Mouse (Mus musculus) heart, embryonic 15.5 days (tissue): ENCODE measurements around the gene Pitpnm3. TPM values are rescaled to one million over a fixed set of nuclear protein-coding genes. Genes with fewer than 3 reads are reported as not detected.

ENCODE experiments used
- ATAC-seq: fragments of 200-750 bp; cut with Nextera tagmentation; replicated peaks from 2 replicates; pipeline ENCODE4 v1.8.0; 2017; ENCODE audit warnings: low read depth, moderate TSS enrichment; ENCODE audit not compliant: insufficient number of reproducible peaks, insufficient read depth, low FRiP score
- H3K27ac ChIP-seq: fragments of 300-500 bp; sonication (generic); 2 replicates; pipeline ENCODE4 v1.5.1; 2015; ENCODE audit warnings: mild to moderate bottlenecking, inconsistent platforms
- H3K27me3 ChIP-seq: fragments of 300-500 bp; sonication (generic); 2 replicates; pipeline ENCODE4 v1.6.1; 2015; ENCODE audit warnings: inconsistent platforms
- H3K36me3 ChIP-seq: fragments of 300-500 bp; sonication (generic); 2 replicates; pipeline ENCODE4 v1.6.1; 2015; ENCODE audit warnings: mild to moderate bottlenecking, inconsistent platforms
- H3K4me1 ChIP-seq: fragments of 300-500 bp; sonication (generic); replicated peaks from 2 replicates; pipeline ENCODE4 v1.6.1; 2015; ENCODE audit warnings: inconsistent platforms
- H3K4me2 ChIP-seq: fragments of 300-500 bp; sonication (generic); 2 replicates; pipeline ENCODE4 v1.6.1; 2015; ENCODE audit warnings: inconsistent platforms, mild to moderate bottlenecking, moderate library complexity
- H3K4me3 ChIP-seq: fragments of 300-500 bp; sonication (generic); 2 replicates; pipeline ENCODE4 v1.5.1; 2015; ENCODE audit warnings: mild to moderate bottlenecking, inconsistent platforms
- H3K9ac ChIP-seq: fragments of 300-500 bp; sonication (generic); 2 replicates; pipeline ENCODE4 v1.6.1; 2015; ENCODE audit warnings: mild to moderate bottlenecking, inconsistent platforms
- H3K9me3 ChIP-seq: fragments of 300-500 bp; sonication (generic); replicated peaks from 2 replicates; pipeline ENCODE4 v1.6.1; 2016; ENCODE audit warnings: inconsistent platforms
- WGBS: fragments of 180-500 bp; shearing (Covaris S2); methylation state at CpG from one replicate; pipeline ENCODE4 v1.1.7; 2015; ENCODE audit warnings: mixed read lengths; 5-methylcytosine and 5-hydroxymethylcytosine counted together
- polyA plus RNA-seq: library from polyadenylated mRNA; unstranded; fragments of >200 nt; fragmentation: Nextera tagmentation; extraction: Ambion mirVana; gene quantifications from 2 replicates; pipeline ENCODE4 v1.2.1, GENCODE M21; 2015

Pitpnm3 gene
- polyA plus RNA-seq, 1 experiment from 2014 or later: 0.21 TPM

GRCm38 (mm10) chr11:72032091-72032490 lies 103.5 kb downstream of the Pitpnm3 start:
- H3K9me3 ChIP-seq: no peaks in the 10 kb centered on the region
- 0 out of 2 replicates have a peak, but pooled peaks cover 7% of the 10 kb centered on the region for H3K4me1 ChIP-seq
- H3K4me2 ChIP-seq: no peak overlapping the region
- 73% methylated on average over 4 of the region's 4 CpGs for WGBS
- no peak for ATAC-seq
- H3K9ac ChIP-seq: no peak overlapping the region
- no peak overlapping the region for H3K27ac ChIP-seq
- H3K4me3 ChIP-seq: no peak overlapping the region
- H3K27me3 ChIP-seq: peaks cover 31% of the 10 kb centered on the region
- no peaks in the 10 kb centered on the region for H3K36me3 ChIP-seq

- Histone ChIP-seq H3K27ac (no peak overlapping the region), H3K4me2 (no peak overlapping the region), H3K27me3 (peaks cover 31% of the 10 kb centered on the region), H3K4me1 (0 out of 2 replicates have a peak, but pooled peaks cover 7% of the 10 kb centered on the region), H3K9ac (no peak overlapping the region), H3K36me3 (no peaks in the 10 kb centered on the region), H3K9me3 (no peaks in the 10 kb centered on the region), H3K4me3 (no peak overlapping the region)
- WGBS: 58% methylated on average over 7 of the region's 7 CpGs
- ATAC-seq: 0 out of 2 replicates have a peak, but pooled peaks have one; percentile 33
These were observed 104.2 kb downstream of the Pitpnm3 start for GRCm38 (mm10) chr11:72031353-72031752.

DNA sequence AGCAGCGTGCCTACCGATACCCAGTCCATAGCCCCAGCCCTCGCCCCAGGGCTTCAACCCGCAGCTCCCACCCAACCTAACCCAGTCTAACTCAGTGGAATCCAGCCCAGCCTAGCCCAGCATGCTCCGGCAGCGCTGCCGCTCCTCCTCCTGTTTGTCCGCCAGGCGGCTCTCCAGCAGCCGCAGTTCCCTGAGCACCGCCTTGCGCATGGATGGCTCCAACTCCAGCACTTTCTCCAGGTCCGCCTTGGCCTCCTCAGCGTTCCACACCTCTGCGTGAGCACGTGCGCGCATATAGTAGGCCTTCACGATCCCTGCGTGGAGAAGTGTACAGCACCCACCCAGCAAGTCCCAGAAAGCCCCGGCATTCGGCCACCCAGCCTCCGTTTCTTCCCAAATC lies 106.4 kb downstream of the Pitpnm3 start:
- Histone ChIP-seq H3K4me1 (0 out of 2 replicates have a peak, but pooled peaks cover 3% of the 10 kb centered on the region), H3K27ac (no peak overlapping the region), H3K9me3 (no peaks in the 10 kb centered on the region), H3K4me2 (peak overlapping the region; percentile 38; the same call in 1 of the 2 replicates), H3K4me3 (no peak overlapping the region), H3K9ac (no peak overlapping the region), H3K36me3 (no peaks in the 10 kb centered on the region), H3K27me3 (peaks cover 35% of the 10 kb centered on the region)
- 0 out of 2 replicates have a peak, but pooled peaks have one; percentile 2 for ATAC-seq
- 19% methylated on average over 23 of the region's 23 CpGs for WGBS

- Histone ChIP-seq H3K4me1 (peaks cover 9% of the 10 kb centered on the region), H3K27me3 (peaks cover 35% of the 10 kb centered on the region), H3K4me2 (no peak overlapping the region), H3K9me3 (no peaks in the 10 kb centered on the region), H3K9ac (no peak overlapping the region), H3K4me3 (no peak overlapping the region), H3K36me3 (no peaks in the 10 kb centered on the region), H3K27ac (no peak overlapping the region)
- ATAC-seq: no peak
- WGBS: 84% methylated on average over 9 of the region's 9 CpGs
These were observed 107.7 kb downstream of the Pitpnm3 start for GRCm38 (mm10) chr11:72027836-72028235.

GRCm38 (mm10) chr11:72026516-72026915 lies 109.1 kb downstream of the Pitpnm3 start:
- ATAC-seq: no peak
- Histone ChIP-seq H3K4me3 (no peak overlapping the region), H3K4me2 (no peak overlapping the region), H3K36me3 (no peaks in the 10 kb centered on the region), H3K9ac (no peak overlapping the region), H3K27ac (no peak overlapping the region), H3K9me3 (no peaks in the 10 kb centered on the region), H3K4me1 (peaks cover 11% of the 10 kb centered on the region), H3K27me3 (peaks cover 35% of the 10 kb centered on the region)
- 83% methylated on average over 9 of the region's 9 CpGs for WGBS

DNA sequence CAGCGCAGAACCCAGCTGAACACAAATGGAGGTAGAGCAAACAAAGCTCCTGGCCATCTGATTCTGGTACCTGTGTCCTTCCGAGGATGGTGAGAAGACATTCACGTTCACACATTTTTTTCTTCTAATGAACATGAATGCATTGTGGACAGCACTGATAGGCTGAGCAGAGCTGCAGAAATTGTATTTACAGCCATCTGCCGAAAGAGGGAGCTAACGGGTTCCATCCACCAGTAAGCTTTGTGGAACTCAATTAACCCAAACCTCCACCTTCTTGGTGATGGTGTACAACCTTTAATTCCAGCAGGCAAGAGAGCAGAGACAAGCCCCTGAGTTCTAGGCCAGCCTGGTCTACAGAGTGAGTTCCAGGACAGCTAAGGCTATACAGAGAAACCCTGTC lies 109.7 kb downstream of the Pitpnm3 start:
- no peak for ATAC-seq

DNA sequence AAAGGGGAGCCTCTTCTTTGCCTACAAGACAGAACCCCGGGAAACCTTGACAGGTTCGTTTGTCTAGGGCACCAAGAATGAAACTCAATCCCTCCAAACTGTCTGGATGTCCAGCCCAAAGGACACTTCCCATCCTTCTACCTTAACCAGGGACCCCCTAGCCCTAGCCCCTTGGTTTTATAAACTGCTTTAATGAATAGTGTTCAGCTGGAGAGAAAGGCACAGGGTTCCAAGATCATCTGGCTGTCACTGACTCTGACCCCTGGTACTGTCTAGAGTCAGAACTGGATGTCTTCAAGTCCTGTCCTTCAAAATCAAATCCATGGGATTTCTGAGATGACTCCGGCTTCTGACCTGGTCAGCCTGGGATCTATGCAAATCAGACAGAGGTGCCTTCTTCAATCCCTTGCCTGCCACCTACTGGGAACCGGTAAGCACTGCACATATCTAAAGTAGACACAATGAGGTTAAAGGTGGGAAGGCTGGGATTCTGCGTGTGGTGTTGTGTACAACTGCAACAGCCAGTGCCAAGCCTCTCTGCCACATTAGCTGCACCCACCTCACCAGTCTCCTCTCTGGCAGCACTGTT lies 111.3 kb downstream of the Pitpnm3 start:
- Histone ChIP-seq H3K4me1 (peaks cover 10% of the 10 kb centered on the region), H3K36me3 (no peaks in the 10 kb centered on the region), H3K27me3 (peaks cover 21% of the 10 kb centered on the region), H3K4me2 (no peak overlapping the region), H3K4me3 (no peak overlapping the region), H3K9ac (no peak overlapping the region), H3K27ac (no peak overlapping the region), H3K9me3 (no peaks in the 10 kb centered on the region)
- no peak for ATAC-seq
- WGBS: 26% methylated on average over 5 of the region's 5 CpGs

More for the DNA sequence above, 109.7 kb downstream of the Pitpnm3 start:
- Histone ChIP-seq H3K9ac (no peak overlapping the region), H3K4me3 (no peak overlapping the region), H3K27ac (no peak overlapping the region), H3K4me2 (no peak overlapping the region), H3K36me3 (no peaks in the 10 kb centered on the region), H3K4me1 (peaks cover 11% of the 10 kb centered on the region), H3K9me3 (no peaks in the 10 kb centered on the region), H3K27me3 (peaks cover 35% of the 10 kb centered on the region)
- 38% methylated on average over 5 of the region's 5 CpGs for WGBS

GRCm38 (mm10) chr11:72023581-72023980 lies 112.0 kb downstream of the Pitpnm3 start:
- Histone ChIP-seq H3K27ac (no peak overlapping the region), H3K4me3 (no peak overlapping the region), H3K27me3 (peaks cover 14% of the 10 kb centered on the region), H3K36me3 (no peaks in the 10 kb centered on the region), H3K4me1 (peaks cover 8% of the 10 kb centered on the region), H3K4me2 (no peak overlapping the region), H3K9me3 (no peaks in the 10 kb centered on the region), H3K9ac (no peak overlapping the region)
- no peak for ATAC-seq
- WGBS: 39% methylated on average over 10 of the region's 10 CpGs

GRCm38 (mm10) chr11:72022827-72023226 lies 112.8 kb downstream of the Pitpnm3 start:
- H3K27ac ChIP-seq: no peak overlapping the region
- 70% methylated on average over 6 of the region's 6 CpGs for WGBS
- peaks cover 9% of the 10 kb centered on the region for H3K27me3 ChIP-seq
- H3K4me2 ChIP-seq: no peak overlapping the region
- no peak overlapping the region for H3K9ac ChIP-seq
- H3K9me3 ChIP-seq: no peaks in the 10 kb centered on the region
- ATAC-seq: no peak
- H3K4me1 ChIP-seq: peaks cover 8% of the 10 kb centered on the region
- H3K4me3 ChIP-seq: no peak overlapping the region
- no peaks in the 10 kb centered on the region for H3K36me3 ChIP-seq

DNA sequence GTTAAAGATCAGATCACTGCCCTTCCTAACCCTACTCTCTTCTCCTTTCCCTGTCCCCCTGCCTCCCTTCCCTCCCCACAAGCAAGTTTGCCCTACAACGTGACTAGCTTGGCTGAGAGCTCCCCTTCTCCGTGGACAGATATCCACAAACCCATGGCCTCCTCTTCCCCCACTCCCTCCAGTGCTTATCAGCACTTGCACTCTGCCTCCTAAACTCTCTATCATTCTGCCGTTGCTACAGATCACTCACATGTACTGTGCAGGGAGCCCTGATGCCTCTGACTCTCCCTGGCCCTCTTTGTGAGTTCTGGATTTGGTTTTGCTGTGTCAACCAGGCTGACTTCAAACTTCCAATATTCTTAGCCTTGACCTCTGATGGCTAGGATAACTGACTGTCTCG lies 114.6 kb downstream of the Pitpnm3 start:
- no peak for ATAC-seq
- 0 out of 2 replicates have a peak, but pooled peaks cover 4% of the 10 kb centered on the region for H3K27me3 ChIP-seq
- no peak overlapping the region for H3K4me2 ChIP-seq
- no peak overlapping the region for H3K4me3 ChIP-seq
- H3K36me3 ChIP-seq: no peaks in the 10 kb centered on the region
- H3K9me3 ChIP-seq: no peaks in the 10 kb centered on the region
- 35% methylated on average over 4 of the region's 4 CpGs for WGBS
- H3K27ac ChIP-seq: no peak overlapping the region
- H3K4me1 ChIP-seq: peaks cover 8% of the 10 kb centered on the region
- H3K9ac ChIP-seq: no peak overlapping the region

DNA sequence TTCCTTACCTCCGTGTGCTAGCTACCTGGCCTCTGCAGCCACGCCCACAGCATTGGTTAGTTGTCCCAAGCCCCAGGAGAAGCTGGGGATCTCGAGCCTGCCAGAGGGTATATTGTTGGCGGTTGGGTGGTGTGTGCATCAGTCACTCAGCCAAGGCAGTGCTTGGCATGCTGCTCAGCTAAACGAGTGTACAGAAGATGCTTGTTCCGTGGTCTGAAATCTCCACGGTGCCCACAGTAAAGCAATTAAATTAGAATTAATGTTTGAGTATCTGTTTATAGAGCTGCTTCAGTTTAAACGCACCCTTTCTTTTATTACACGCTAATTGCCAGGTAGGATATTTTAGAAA lies 118.4 kb downstream of the Pitpnm3 start:
- no peak overlapping the region for H3K4me3 ChIP-seq
- H3K9ac ChIP-seq: no peak overlapping the region
- no peak overlapping the region for H3K4me2 ChIP-seq
- ATAC-seq: no peak
- no peaks in the 10 kb centered on the region for H3K36me3 ChIP-seq
- H3K4me1 ChIP-seq: no peaks in the 10 kb centered on the region
- 74% methylated on average over 9 of the region's 9 CpGs for WGBS
- no peak overlapping the region for H3K27ac ChIP-seq
- no peaks in the 10 kb centered on the region for H3K9me3 ChIP-seq
- no peaks in the 10 kb centered on the region for H3K27me3 ChIP-seq

DNA sequence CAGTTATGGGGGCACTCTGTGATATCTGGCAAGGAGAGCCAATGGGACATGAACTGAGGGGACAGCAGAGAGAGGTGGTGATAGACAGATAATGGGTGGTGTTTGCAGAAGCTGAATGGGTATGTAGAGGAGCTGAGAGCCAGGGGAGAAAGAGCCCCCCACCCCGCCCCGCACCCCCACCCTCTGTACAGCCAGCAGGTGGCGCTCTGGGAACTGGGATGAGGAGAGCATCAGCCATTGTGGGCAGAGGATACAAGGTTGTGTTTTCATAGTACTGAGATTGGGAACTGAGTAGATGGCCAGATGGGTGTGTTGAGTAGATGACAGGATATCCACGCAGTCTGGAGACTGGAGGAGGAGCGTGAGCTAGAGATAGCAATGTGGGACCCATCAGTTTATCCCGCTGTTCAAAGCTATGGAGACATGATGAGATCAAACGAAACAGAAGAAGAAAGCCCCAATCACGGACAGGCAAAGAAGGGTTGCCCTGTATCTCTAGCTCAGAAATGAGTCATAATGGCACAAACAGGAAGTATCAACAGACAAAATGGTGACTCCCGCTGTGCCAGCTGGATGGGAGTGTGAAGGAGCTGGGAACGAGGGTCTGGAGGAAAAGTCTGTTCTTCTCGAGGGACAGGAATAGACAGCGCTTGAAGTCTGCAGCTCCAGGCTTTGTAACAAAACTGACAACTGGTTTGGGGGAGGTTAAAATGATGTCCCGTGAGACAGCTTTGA lies 118.9 kb downstream of the Pitpnm3 start:
- Histone ChIP-seq H3K27ac (no peak overlapping the region), H3K4me2 (no peak overlapping the region), H3K4me1 (no peaks in the 10 kb centered on the region), H3K27me3 (no peaks in the 10 kb centered on the region), H3K9ac (no peak overlapping the region), H3K36me3 (no peaks in the 10 kb centered on the region), H3K4me3 (no peak overlapping the region), H3K9me3 (no peaks in the 10 kb centered on the region)
- ATAC-seq: no peak
- WGBS: 74% methylated on average over 13 of the region's 13 CpGs
